Comparison of ENCODE assay signal across 8 mouse cellular contexts in genomic region chr13:23739922-23740252, GRCm38 (mm10). TPM values are rescaled to one million over a fixed set of nuclear protein-coding genes. Genes with fewer than 3 reads are reported as not detected.
A peak's percentile ranks its signal among the peaks of the same experiment; 100 is the strongest.
DNase-seq lines count a peak whose midpoint lies in the region; ATAC-seq and TF ChIP-seq lines count a peak whose summit lies in the region.

No protein-coding gene starts in this region.

- ATAC-seq in erythroblast, adult 5-6 weeks (replicated peaks; ENCODE audit: low FRiP score, poor library complexity, severe bottlenecking): no peak
- ATAC-seq in forebrain, embryonic 14.5 days: no peak; the same call in 1 of the 2 replicates
- no peak for ATAC-seq in liver, embryonic 14.5 days (ENCODE audit: insufficient read depth)

- no peak for DNase-seq in forebrain, embryonic 14.5 days (ENCODE audit: low spot score)
- DNase-seq in liver, embryonic 14.5 days (ENCODE audit: low read depth in 3 of 3, low spot score in 3 of 3): no peak
- DNase-seq in cerebellum, adult 9-10 months: no peak
- DNase-seq in adrenal gland, postnatal 25 days: no peak
- no peak for DNase-seq in kidney, postnatal 25 days

- under 1% methylated on average over 14 of the region's 14 CpGs for WGBS in forebrain, embryonic 14.5 days
- WGBS in liver, embryonic 14.5 days (ENCODE audit: insufficient replicate concordance): under 1% methylated on average over 14 of the region's 14 CpGs

- no peaks in the 10 kb centered on the region for H3K27me3 ChIP-seq in erythroblast, embryonic 14.5 days (ENCODE audit: control insufficient read depth)
- H3K27me3 ChIP-seq in C2C12 (ENCODE audit: control insufficient read depth, insufficient read depth, insufficient read length): no peaks in the 10 kb centered on the region
- H3K27me3 ChIP-seq in forebrain, embryonic 14.5 days (replicated peaks; ENCODE audit: control insufficient read depth, insufficient read depth, low read length): no peaks in the 10 kb centered on the region
- no peaks in the 10 kb centered on the region for H3K27me3 ChIP-seq in liver, embryonic 14.5 days (ENCODE audit: control insufficient read depth, insufficient read depth, low read length)

- H3K79me3 ChIP-seq in C2C12 (ENCODE audit: low read depth): peaks cover 1% of the 10 kb centered on the region

- H3K4me3 ChIP-seq in erythroblast, embryonic 14.5 days (replicated peaks): peak overlapping the region; percentile 71
- H3K4me3 ChIP-seq in C2C12 (ENCODE audit: insufficient read depth, poor library complexity, severe bottlenecking): peak overlapping the region; percentile 29
- H3K4me3 ChIP-seq in forebrain, embryonic 14.5 days (ENCODE audit: low read depth, low read length): peak overlapping the region; percentile 44
- H3K4me3 ChIP-seq in liver, embryonic 14.5 days (ENCODE audit: insufficient read depth in 1 of 2, low read depth in 2 of 2, low read length in 2 of 2): peak overlapping the region; percentile 65 to 86

- TF ChIP-seq CTCF in C2C12 (IDR thresholded peaks at IDR 0.05; ENCODE audit: control insufficient read depth, insufficient read depth, insufficient read length): no peak
- TF ChIP-seq CTCF in liver, embryonic 14.5 days (IDR thresholded peaks at IDR 0.05; ENCODE audit: low read depth): no peak

- peak overlapping the region; percentile 77 for H3K4me2 ChIP-seq in forebrain, embryonic 14.5 days (ENCODE audit: low read length)
- H3K4me2 ChIP-seq in liver, embryonic 14.5 days (ENCODE audit: low read depth): peak overlapping the region; percentile 94

- peak overlapping the region; percentile 55 for H3ac ChIP-seq in C2C12 (ENCODE audit: control insufficient read depth, insufficient read length, low read depth)

- H3K9ac ChIP-seq in forebrain, embryonic 14.5 days (ENCODE audit: low read length): peak overlapping the region; percentile 76
- peak overlapping the region; percentile 97 for H3K9ac ChIP-seq in liver, embryonic 14.5 days (replicated peaks)

- no peaks in the 10 kb centered on the region for H3K9me3 ChIP-seq in erythroblast, embryonic 14.5 days (ENCODE audit: control insufficient read depth, low read length)
- no peaks in the 10 kb centered on the region for H3K9me3 ChIP-seq in forebrain, embryonic 14.5 days (replicated peaks; ENCODE audit: control insufficient read depth, low read length)
- no peaks in the 10 kb centered on the region for H3K9me3 ChIP-seq in liver, embryonic 14.5 days (ENCODE audit: control insufficient read depth, low read length)

- no peaks in the 10 kb centered on the region for H3K79me2 ChIP-seq in C2C12 (ENCODE audit: control insufficient read depth, insufficient read depth)

- H3K4me1 ChIP-seq in erythroblast, embryonic 14.5 days (ENCODE audit: control insufficient read depth): peaks cover 45% of the 10 kb centered on the region
- H3K4me1 ChIP-seq in forebrain, embryonic 14.5 days (ENCODE audit: control insufficient read depth, insufficient read depth, low read length): peaks cover 6% of the 10 kb centered on the region; the same call in 1 of the 2 replicates
- peaks cover 16 to 22% of the 10 kb centered on the region in 2 experiments for H3K4me1 ChIP-seq in liver, embryonic 14.5 days (replicated peaks; ENCODE audit: control insufficient read depth in 2 of 2, insufficient read depth in 2 of 2, low read length in 1 of 2)

- peak; percentile 11; the same call in 1 of the 2 replicates for TF ChIP-seq EP300 in liver, embryonic 14.5 days (IDR thresholded peaks at IDR 0.05; ENCODE audit: low read depth)

- peak overlapping the region; percentile 95 for H3K27ac ChIP-seq in forebrain, embryonic 14.5 days (ENCODE audit: low read depth, low read length)
- peak overlapping the region; percentile 99 for H3K27ac ChIP-seq in liver, embryonic 14.5 days

- H3K36me3 ChIP-seq in erythroblast, embryonic 14.5 days (ENCODE audit: control insufficient read depth): peaks cover 5% of the 10 kb centered on the region
- H3K36me3 ChIP-seq in C2C12 (ENCODE audit: control insufficient read depth, insufficient read depth): no peaks in the 10 kb centered on the region
- H3K36me3 ChIP-seq in forebrain, embryonic 14.5 days (ENCODE audit: control insufficient read depth, insufficient read depth, low read length): no peaks in the 10 kb centered on the region
- no peaks in the 10 kb centered on the region for H3K36me3 ChIP-seq in liver, embryonic 14.5 days (replicated peaks; ENCODE audit: control insufficient read depth, insufficient read depth, low read depth)

TF ChIP-seq in C2C12, 6 proteins besides CTCF, POLR2A, EP300 and RAD21:
- no peak for TF ChIP-seq MAX (IDR thresholded peaks at IDR 0.05)
- TF ChIP-seq FOSL1 (IDR thresholded peaks at IDR 0.05; ENCODE audit: insufficient read depth, low read length, poor library complexity, severe bottlenecking): no peak
- no peak for TF ChIP-seq CEBPB (IDR thresholded peaks at IDR 0.05; ENCODE audit: low read depth)
- no peak for TF ChIP-seq USF1 (IDR thresholded peaks at IDR 0.05; ENCODE audit: low read depth)
- TF ChIP-seq MYOD1 (IDR thresholded peaks at IDR 0.05; ENCODE audit: control insufficient read depth, insufficient read length, low read depth): no peak
- no peak for TF ChIP-seq MYOG (IDR thresholded peaks at IDR 0.05; ENCODE audit: control insufficient read depth, extremely low read depth, insufficient read length)

RNA-seq across cellular contexts. Expression of gene Hist1h1c, which starts 1.3 kb away (rescaled TPM):
- 54.6 and 94.3 TPM in 2 replicates for polyA plus RNA-seq in erythroblast, embryonic 14.5 days (2012)
- total RNA-seq in erythroblast, adult 5-6 weeks (2015; ENCODE audit: low replicate concordance): 188 and 215 TPM in 2 replicates
- 1,447 and 1,942 TPM in 2 replicates for total RNA-seq in erythroblast, adult 5-6 weeks (2017; ENCODE audit: low replicate concordance)
- polyA plus RNA-seq in C2C12 (2012; fragmentation: generic; extraction: Trizol): 45.9 TPM
- 16.9 and 25.2 TPM in 2 replicates for polyA plus RNA-seq in forebrain, embryonic 14.5 days (2014; fragmentation: Nextera tagmentation; extraction: Ambion mirVana)
- 37.4 and 46.8 TPM in 2 replicates for polyA plus RNA-seq in liver, embryonic 14.5 days (2012; rRNA removed)
- 72.5 and 86.6 TPM in 2 replicates for polyA plus RNA-seq in liver, embryonic 14.5 days (2014; fragmentation: Nextera tagmentation; extraction: Ambion mirVana)
- 248 and 316 TPM in 2 replicates for total RNA-seq in adrenal gland, postnatal 25 days (2021)

RNA-seq across cellular contexts. Expression of gene Hist1h3c, which starts 5.5 kb away (rescaled TPM):
- 3.8 and 7.0 TPM in 2 replicates for polyA plus RNA-seq in erythroblast, embryonic 14.5 days (2012)
- total RNA-seq in erythroblast, adult 5-6 weeks (2015; ENCODE audit: low replicate concordance): 41.1 and 59.8 TPM in 2 replicates
- 178 and 330 TPM in 2 replicates for total RNA-seq in erythroblast, adult 5-6 weeks (2017; ENCODE audit: low replicate concordance)
- 6.1 TPM for polyA plus RNA-seq in C2C12 (2012; fragmentation: generic; extraction: Trizol)
- 2.4 and 5.9 TPM in 2 replicates for polyA plus RNA-seq in forebrain, embryonic 14.5 days (2014; fragmentation: Nextera tagmentation; extraction: Ambion mirVana)
- 48.5 and 88.2 TPM in 2 replicates for polyA plus RNA-seq in liver, embryonic 14.5 days (2012; rRNA removed)
- 3.6 and 5.7 TPM in 2 replicates for polyA plus RNA-seq in liver, embryonic 14.5 days (2014; fragmentation: Nextera tagmentation; extraction: Ambion mirVana)
- 33.0 and 40.6 TPM in 2 replicates for total RNA-seq in adrenal gland, postnatal 25 days (2021)

RNA-seq across cellular contexts. Expression of gene Hist1h2bb, which starts 6.6 kb away (rescaled TPM):
- 5.4 and 12.1 TPM in 2 replicates for polyA plus RNA-seq in erythroblast, embryonic 14.5 days (2012)
- 79.4 and 128 TPM in 2 replicates for total RNA-seq in erythroblast, adult 5-6 weeks (2015; ENCODE audit: low replicate concordance)
- total RNA-seq in erythroblast, adult 5-6 weeks (2017; ENCODE audit: low replicate concordance): 1,415 and 1,638 TPM in 2 replicates
- 2.8 TPM for polyA plus RNA-seq in C2C12 (2012; fragmentation: generic; extraction: Trizol)
- polyA plus RNA-seq in forebrain, embryonic 14.5 days (2014; fragmentation: Nextera tagmentation; extraction: Ambion mirVana): 1.3 and 1.5 TPM in 2 replicates
- 20.0 and 34.0 TPM in 2 replicates for polyA plus RNA-seq in liver, embryonic 14.5 days (2012; rRNA removed)
- polyA plus RNA-seq in liver, embryonic 14.5 days (2014; fragmentation: Nextera tagmentation; extraction: Ambion mirVana): 2.6 and 3.5 TPM in 2 replicates
- 56.1 and 68.8 TPM in 2 replicates for total RNA-seq in adrenal gland, postnatal 25 days (2021)

RNA-seq across cellular contexts. Expression of gene Hist1h2ab, which starts 11.0 kb away (rescaled TPM):
- polyA plus RNA-seq in erythroblast, embryonic 14.5 days (2012): 9.1 and 22.3 TPM in 2 replicates
- 12.5 and 24.5 TPM in 2 replicates for total RNA-seq in erythroblast, adult 5-6 weeks (2015; ENCODE audit: low replicate concordance)
- 1,181 and 1,326 TPM in 2 replicates for total RNA-seq in erythroblast, adult 5-6 weeks (2017; ENCODE audit: low replicate concordance)
- 9.3 TPM for polyA plus RNA-seq in C2C12 (2012; fragmentation: generic; extraction: Trizol)
- polyA plus RNA-seq in forebrain, embryonic 14.5 days (2014; fragmentation: Nextera tagmentation; extraction: Ambion mirVana): 27.8 and 49.2 TPM in 2 replicates
- polyA plus RNA-seq in liver, embryonic 14.5 days (2012; rRNA removed): 45.2 and 45.3 TPM in 2 replicates
- 70.4 and 74.8 TPM in 2 replicates for polyA plus RNA-seq in liver, embryonic 14.5 days (2014; fragmentation: Nextera tagmentation; extraction: Ambion mirVana)
- total RNA-seq in adrenal gland, postnatal 25 days (2021): 76.6 and 90.4 TPM in 2 replicates

RNA-seq across cellular contexts. Expression of gene Hist1h3b, which starts 12.2 kb away (rescaled TPM):
- 6.2 and 23.6 TPM in 2 replicates for polyA plus RNA-seq in erythroblast, embryonic 14.5 days (2012)
- 179 and 183 TPM in 2 replicates for total RNA-seq in erythroblast, adult 5-6 weeks (2015; ENCODE audit: low replicate concordance)
- 251 and 270 TPM in 2 replicates for total RNA-seq in erythroblast, adult 5-6 weeks (2017; ENCODE audit: low replicate concordance)
- polyA plus RNA-seq in C2C12 (2012; fragmentation: generic; extraction: Trizol): 2.0 TPM
- polyA plus RNA-seq in forebrain, embryonic 14.5 days (2014; fragmentation: Nextera tagmentation; extraction: Ambion mirVana): 2.3 and 9.6 TPM in 2 replicates
- polyA plus RNA-seq in liver, embryonic 14.5 days (2012; rRNA removed): 40.0 and 45.7 TPM in 2 replicates
- polyA plus RNA-seq in liver, embryonic 14.5 days (2014; fragmentation: Nextera tagmentation; extraction: Ambion mirVana): 8.9 and 11.4 TPM in 2 replicates
- 94.0 and 112 TPM in 2 replicates for total RNA-seq in adrenal gland, postnatal 25 days (2021)
